Mouse (Mus musculus) spleen, embryonic (tissue): Measurements from ENCODE around the gene Chl1.

Source experiments
- CTCF ChIA-PET: fragments of 350-600 bp; sonication (Branson Sonifier 250); formaldehyde crosslinking; loops from one replicate; lab custom pipeline; 2022; lab: Charles Lee

Chl1 gene

DNA sequence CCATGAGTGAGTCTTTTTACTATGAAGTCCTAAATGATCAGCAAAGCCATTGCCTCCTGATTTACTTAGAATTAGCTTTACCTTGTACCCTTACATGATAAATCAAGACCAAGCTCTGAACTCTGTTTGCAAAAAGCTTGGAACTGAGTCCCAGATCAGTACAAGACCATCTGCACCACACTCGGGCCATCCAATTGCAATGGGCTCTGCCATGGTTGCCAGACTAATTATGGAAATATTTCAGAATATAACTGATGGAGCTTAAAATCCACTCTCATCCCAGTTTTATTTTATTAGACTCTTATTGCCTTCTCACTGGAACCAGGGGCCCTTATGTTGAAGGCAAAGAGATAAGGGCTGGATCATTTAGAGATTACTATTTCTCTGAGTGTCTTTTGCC, 284.9 kb downstream of the Chl1 start:
- CTCF ChIA-PET: no interaction called here
